Mouse (Mus musculus): ENCODE measurements at regions not wholly inside any gene's neighbourhood (a gene's known extent, or its start where the extent isn't known, plus 50 kb on each side); places are given as distances from the start of the nearest gene placed in this dataset.

DNA sequence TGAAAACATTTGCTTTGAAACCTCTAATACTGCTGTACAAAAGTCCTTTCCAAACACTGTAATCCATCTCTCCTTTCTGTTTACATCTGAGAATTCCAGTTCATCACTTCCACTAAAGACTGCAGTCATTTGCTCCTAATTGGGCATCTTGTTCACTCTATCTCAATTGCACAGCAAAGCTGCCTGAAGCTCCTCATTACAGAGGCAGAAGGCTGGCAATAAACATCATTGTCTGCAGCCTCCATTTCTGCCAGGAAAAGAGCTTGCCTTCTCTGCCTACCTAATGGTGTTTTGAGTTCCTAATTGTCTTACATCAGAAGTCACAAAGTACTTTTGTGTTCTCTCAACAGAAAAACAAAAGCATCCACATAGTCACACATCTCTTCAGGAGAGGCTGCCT, 207.7 kb downstream of the Kcnj2 start:
- DNase-seq (ENCODE audit: low spot score in 2 of 2): no peak

DNA sequence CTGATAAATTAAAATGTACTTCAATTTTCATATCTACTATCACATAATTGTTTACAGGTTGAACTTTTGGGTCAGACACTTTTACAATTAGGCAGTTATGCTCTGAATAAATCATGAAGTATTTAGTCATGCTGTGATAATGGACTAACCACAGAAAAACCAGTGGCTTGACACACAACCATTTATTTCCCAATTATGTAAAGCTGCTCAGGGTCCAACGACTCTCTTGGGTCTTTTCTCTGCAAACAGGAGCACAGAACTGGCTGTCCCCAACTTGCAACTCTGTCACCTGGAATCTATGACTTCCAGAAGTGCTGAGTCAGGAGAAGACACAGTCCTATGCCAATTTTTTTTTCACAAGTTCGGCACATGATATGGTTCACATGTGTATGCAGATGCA, 214.8 kb downstream of the Kcnj2 start:
- DNase-seq (ENCODE audit: low spot score in 2 of 2): no peak

DNA sequence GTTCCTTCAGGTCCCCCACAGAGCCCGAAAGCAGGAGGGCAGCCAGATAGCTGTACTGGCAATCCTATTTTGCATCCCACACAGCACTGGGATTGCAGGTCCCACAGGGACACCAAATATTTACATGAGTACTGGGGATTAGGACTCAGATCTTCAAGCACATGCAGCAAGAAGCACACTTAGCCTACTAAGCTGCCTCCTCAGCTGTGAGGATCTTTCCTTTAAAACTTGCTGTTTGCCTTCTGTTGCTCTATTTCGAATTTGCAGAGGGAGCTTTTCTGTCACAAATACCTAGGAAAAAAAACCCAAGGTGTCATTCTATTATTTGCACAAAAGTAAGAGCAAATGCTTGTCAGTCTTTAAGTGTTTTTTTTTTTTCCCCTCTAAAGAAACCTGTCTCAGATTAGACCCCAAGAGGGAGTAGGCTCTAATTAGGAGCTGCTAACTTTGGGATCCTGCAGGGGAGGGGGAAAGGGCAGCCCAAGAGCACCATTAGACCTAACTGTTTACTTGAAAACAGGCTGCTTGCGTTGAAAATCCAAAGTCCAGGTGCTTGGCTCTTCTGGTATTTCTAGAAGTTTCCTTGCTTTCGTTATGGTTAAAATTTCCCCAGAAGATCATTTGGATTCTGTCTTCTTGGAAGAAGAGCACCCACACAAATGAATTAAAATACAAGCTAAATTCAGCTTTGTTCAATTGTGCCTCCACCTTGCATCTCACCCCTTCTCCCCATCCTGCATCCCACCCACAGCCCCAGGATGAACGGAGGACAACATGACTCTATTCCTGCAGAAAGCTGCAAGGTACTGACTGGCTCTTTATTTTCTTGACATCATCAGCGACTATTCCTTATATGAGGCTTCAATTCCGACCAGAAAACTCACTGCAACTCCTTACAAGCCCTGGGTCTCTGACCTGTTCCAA, 215.5 kb downstream of the Kcnj2 start:
- no peak for DNase-seq (ENCODE audit: low spot score in 2 of 2)

DNA sequence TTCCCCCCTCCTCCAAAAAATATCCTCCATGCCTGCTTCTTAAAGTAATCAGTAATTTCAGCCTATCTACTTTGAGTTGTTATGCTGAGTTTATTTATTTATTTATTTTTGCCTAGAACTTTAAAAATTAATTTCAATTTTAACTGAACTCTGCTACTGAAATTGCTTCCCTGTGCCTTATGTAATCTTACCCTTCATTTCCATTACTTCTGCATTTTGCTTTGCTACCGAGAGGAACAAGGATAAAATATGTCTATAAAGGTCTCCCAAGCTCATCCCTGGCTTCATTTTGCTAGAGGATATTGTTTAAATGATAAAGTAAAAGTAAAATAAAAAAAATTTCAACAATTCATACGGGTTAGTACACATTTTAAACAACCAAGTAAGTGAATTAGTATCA, 216.3 kb downstream of the Kcnj2 start:
- no peak for DNase-seq (ENCODE audit: low spot score in 2 of 2)

DNA sequence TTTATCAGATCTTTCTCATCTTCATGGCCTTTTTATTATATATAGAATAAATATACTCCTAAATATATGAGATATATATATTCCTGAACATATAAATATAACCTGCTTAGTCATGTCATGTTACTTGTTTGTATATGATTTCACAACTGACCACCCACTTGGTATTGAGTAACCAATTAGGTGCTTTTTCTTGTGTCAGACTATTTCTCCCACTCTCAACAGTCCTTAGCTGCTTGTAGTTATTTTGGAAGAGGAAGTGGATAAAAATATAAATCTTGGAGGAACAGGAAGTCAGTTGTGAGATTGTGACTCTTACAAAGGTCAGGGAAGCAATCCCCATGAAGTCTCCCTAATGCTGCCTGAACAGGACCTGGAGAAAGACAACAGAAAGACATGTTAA, 224.6 kb downstream of the Kcnj2 start:
- DNase-seq (ENCODE audit: low spot score in 2 of 2): no peak

DNA sequence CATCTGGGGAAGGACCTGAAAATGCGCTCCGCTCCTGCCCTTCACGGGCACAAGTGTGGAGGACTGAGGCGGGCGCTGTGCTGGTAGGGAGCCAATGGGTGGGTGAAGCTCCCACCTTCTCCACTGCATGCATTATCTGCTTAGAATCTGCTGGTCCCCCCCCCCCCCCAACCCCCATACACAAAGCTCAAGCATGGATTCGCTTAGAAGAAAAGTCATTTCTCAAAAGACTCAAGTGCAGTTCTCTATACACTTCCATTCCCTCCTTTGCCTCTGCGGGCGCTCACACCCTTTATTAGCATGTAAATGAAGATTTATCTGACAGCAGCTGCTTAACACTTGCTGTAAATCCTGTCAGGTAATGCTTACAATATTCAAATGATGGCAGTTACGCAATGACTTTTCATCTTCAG, 230.4 kb downstream of the Kcnj2 start:
- DNase-seq (ENCODE audit: low spot score in 2 of 2): no peak

DNA sequence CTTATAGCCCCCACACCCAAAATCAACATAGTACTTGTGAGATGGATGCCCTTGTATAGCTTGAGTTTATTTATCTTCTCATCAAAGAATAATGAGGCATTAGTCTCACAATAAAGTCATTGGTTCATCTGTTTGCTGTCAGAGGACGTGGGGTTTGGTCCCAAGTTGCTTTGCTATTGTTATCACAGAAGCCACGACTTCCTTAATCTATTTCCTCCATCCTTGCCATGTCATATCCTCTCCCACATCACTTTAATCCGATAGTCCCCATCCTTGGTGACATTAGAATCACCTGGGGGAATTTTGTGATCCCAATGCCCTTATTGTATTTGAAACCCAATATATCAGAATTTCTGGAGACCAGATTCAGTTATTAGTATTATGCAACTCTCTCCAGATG, 246.8 kb downstream of the Kcnj2 start:
- DNase-seq (ENCODE audit: low spot score in 2 of 2): no peak

DNA sequence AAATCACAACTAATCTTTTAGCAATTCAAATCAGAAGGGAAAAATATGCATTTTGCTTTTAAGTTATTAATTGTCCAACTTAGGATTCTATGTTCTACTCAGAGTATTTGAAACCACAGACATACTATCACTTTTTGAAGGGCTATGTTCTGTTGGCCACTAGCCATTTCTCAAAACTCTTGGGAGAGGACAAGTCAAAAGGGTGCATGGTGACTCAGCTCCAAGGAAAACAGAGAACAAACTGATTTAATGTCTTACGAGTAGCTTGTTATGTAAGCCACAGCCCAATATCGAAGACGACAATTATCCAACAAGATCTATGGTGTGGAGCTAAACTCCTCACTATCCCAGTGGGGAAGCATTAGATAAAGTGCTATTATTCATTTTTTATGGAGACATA, 247.6 kb downstream of the Kcnj2 start:
- DNase-seq (ENCODE audit: low spot score in 2 of 2): no peak

DNA sequence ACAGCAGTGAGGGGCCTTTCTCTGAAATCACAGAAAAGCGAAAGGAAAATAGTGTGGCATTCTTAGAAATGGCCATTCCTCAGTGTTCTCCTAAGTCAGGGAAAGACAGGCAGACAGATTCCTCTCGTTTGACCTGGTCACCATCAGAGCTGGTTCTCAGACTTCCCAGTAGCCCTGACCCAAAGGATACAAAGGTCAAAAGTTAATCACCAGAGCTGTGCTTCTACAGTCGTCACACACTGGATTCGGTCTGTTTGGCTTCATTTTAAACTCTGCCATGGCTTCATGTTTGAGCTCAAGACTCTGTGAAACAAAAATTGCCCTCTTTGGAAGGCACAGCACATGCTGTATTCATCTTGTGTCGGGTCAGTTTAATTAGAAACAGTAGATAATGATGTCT, 255.6 kb downstream of the Kcnj2 start:
- DNase-seq (ENCODE audit: low spot score in 2 of 2): no peak

DNA sequence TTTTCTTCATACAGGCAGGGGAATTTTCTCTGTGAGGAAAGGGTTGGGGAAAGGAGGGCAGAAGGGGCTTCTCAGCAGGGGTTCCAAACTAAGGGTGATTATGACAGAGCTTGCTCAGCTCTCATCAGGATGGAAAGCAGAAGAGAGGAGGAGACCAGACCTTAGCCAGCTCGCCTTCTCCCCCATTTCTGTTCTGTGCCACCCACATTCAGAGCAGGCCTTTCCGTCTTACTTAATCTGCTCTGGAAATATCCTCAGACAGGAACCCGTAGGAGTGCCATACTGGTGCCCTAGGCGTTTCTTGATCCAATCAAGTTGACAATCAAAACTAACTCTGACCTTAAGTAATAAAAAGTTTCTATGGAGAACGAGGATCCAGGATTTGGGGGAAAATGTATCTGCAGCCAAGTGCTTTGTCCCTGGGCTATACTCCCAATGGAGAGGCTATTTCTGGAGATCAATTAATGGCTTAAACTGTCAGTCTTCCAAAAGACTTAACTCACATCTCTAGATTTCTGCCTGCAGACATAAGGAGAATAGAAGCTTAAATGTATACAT, 258.6 kb downstream of the Kcnj2 start:
- no peak for DNase-seq (ENCODE audit: low spot score in 2 of 2)

DNA sequence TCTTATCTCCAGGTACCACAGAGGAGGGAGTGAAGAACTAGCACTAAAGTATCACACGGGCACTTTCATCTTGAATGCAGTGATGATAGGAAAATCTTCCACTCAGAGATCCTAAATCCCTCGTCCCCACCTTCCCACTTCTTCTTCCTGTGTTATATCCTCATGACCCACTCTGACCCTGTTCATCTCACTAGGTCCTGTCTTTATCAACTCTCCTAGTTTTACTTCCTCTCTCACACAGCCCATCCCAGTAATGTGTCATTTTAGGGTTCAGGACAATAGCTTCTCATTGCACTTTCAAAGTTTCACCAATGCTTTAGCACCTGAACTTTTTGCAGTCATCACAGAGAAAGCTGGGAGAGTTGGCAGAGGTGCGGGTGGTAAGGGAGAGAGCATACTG, 261.0 kb downstream of the Kcnj2 start:
- DNase-seq (ENCODE audit: low spot score in 2 of 2): no peak

DNA sequence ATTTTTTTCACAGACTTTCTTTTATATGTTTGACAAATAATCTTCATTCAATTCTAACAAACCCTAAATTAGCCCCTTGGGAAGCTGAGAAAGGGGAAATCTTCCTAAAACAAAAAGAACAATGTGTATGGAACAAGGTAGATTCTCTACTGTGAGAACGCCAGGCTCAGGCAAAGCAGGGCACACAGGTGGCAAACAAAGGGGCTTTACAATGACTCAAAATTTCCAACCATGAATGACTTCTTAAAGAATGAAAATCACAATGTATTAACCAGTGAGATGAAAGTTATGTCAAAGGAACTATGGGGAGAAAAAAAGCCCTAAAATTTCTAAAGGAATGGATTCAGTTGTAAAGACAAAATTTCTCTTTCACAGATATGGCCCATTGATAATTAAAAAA, 262.3 kb downstream of the Kcnj2 start:
- no peak for DNase-seq (ENCODE audit: low spot score in 2 of 2)

DNA sequence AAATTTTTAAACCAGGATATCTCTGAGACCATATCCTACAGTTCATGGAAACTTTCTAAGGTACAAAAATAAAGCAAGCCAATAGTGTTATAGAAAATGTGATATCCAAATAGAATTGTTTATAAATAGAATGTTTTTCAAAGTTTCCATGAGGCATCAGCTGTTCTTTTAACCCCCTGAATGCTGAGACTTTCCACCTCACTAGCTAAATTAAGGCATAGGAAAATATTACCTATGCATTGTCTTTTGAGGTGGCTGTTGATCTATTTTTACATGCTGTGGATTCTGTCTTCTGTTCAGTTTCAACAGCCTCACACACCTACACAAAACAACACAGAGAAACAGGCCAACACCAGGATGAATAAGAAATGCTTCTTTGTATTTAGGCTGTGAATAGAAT, 265.6 kb downstream of the Kcnj2 start:
- DNase-seq (ENCODE audit: low spot score in 2 of 2): no peak

DNA sequence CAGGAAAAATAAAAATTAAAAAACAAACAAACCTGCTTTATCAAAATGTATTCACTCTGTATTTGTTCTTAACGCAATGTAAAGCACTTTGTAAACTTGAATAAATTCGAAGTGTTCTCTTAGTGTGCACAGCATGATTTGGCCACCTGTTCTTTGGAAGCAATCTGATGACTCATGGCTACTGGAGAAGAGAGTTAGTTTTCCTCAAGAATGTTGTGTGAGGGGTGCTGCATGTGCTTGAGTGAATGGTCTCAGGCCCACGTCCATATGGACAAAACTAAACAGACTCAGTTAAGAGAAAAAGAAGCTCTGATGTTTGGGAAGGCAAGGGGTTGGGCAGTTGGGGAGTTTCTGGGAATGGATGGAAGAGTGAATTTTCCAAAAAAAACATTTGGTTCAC, 267.1 kb downstream of the Kcnj2 start:
- no peak for DNase-seq (ENCODE audit: low spot score in 2 of 2)

DNA sequence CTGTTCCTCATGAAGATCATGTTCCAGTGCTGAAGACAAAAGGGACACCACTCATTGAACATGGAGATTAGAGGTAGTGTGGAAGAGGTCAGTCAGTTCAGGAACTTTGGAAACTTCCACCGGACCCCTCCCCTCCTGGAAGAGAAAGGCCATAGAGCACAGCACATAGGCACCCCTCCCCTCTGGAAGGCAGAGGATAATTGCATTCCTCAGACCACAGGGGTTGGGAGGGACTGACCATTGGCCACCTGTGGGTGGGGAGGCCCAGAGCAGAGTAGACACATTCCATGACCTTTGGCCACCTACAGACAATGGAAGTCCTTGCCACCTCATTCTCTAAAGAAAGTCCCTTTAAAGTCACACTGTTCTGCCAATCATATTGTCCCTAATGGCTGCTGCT, 281.6 kb downstream of the Kcnj2 start:
- DNase-seq (ENCODE audit: low spot score in 2 of 2): no peak

DNA sequence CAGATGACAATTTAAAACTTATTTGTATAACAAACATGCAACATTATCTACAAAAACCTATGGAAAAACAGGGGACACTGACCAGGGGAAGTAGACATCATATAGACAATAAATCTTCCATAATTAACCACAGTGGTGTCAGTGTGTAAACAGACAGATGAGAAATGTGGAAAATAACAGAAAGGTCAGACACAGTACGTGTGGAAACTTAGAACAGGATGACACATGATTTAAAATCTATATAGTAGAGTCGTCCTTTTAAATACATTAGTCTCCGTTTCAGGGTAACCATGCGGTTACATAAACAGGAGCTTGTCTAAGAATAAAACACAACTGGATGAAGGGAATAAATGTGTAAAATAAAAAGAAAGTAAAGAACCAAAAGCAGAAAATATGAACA, 284.1 kb downstream of the Kcnj2 start:
- DNase-seq (ENCODE audit: low spot score in 2 of 2): no peak

DNA sequence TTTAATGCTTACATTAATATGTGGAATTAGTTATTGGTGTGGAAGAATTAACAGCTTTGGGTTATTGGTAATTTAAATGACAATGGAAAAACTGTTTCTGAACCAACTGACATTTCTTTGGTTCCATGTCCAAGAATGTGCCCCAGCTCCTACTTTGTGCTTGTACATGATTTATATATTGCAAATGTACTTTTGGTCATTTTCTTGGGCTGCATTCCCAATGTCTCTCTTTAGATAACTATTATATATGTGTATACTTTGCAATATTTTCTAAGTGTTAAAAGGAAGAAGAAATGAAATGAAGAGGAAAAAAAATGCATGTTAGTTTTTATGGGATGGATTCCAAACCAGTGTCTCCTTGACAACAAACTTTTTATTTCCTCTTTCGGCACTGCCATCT, 297.4 kb downstream of the Kcnj2 start:
- DNase-seq (ENCODE audit: low spot score in 2 of 2): no peak

DNA sequence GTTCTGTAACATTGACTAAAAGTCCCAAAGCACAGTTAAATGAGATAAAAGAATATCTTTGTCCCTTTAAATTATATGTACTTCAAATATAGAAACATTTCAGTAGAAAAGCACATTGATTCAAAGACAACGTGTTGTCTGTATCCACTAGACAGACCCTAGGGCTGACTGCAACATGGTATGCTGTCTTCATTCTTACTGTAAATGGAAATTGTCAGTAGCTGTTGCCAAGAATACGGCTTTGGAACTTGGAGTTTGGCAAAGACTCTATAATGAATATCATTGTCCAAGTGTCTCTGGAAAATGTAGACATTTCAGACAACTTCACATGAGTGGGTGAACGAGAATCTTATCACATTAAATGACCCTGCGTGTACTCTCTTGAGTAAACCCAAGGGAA, 311.2 kb downstream of the Kcnj2 start:
- DNase-seq (ENCODE audit: low spot score in 2 of 2): no peak

DNA sequence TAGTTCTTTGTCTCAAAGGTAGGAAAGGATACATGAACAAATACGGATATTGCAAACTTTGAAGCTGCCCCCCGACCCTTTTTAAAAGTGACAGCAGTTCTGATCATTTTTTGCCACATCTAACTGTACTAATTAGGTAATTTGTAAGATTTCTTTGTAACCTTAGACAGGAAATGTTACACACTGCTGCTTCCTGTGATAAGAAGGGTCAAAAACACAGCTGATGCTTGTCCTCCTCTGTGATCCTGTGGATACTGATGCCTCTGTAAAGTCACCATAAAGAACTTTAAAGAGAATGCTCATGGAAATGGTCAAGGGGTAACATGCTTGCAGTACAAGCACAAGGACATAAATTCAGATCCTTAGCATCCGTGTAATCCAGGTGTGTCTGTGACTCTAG, 313.9 kb downstream of the Kcnj2 start:
- no peak for DNase-seq (ENCODE audit: low spot score in 2 of 2)

DNA sequence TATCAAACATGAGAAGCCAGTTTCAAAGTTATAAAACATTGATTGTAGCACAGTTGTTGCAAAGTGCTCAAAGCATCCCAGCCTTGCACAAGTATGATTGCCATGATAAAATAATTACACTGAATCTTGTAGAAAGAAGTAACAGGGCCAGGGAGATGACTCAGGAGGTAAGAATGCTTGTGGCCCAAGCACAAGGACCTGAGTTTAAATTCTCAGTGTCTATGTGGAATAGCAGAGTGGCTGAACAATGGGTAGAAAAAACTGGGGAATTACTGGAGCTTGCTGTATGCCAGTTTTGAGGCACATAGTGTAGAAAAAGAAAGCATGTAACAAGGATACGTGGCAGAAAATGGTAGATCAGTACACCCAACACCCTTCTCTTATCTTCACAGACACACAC, 332.7 kb downstream of the Kcnj2 start:
- no peak for DNase-seq (ENCODE audit: low spot score in 2 of 2)

DNA sequence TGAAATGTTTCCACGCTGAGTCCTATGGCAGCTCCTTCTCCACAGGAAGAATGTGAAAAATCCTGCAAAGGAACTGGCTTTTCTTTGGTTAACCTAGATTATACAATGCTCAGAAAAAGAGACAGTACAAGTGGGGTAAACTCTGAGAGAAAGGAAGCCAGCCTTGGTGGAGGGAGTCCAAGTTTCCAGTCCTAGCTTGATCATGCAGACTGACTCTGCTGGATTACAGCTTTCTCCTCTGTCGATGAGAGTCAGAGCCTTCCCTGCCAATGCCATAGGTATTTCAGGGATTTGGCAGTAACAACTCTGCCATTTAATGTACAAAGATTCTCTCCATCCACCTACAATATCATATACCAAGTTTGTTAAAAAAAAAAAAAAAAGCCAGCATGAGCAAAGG, 343.3 kb downstream of the Kcnj2 start:
- DNase-seq (ENCODE audit: low spot score in 2 of 2): no peak

DNA sequence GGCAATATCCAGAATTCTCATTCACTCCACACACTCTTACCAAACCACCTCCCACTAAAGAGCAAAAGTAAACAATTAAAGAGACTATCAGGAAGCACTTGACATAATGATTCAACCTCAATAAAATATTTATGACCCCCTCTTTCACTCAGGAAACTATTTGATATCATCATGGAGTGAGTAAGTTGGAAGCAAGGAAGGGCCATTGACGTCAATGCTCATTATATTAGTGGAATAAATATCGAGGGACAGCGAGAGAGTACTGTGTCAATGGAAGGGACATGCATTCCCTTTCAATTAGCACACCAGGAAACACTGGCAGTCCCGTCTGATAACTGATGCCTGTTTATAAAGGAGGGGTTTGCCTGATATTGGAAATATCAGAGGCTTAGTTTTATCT, 358.9 kb downstream of the Kcnj2 start:
- DNase-seq (ENCODE audit: low spot score in 2 of 2): no peak

DNA sequence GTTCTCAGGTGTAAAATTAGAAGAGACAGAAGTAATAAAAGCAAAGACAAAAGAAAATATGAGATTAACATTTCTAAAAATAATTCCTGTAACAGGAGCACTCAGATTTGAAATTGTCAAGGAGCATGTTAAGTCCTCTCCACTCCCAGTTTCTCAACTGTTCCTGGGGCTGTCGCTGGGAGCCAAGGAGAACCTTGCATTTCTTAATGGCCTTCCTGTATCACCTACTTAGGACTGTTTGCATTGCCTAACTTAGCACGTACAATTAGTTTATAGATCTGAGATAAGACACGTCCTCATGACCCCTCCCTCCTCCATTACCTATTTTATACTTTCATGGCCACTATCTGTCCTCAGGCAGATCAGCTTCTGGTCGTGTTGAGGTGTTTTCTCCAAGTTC, 360.8 kb downstream of the Kcnj2 start:
- no peak for DNase-seq (ENCODE audit: low spot score in 2 of 2)

DNA sequence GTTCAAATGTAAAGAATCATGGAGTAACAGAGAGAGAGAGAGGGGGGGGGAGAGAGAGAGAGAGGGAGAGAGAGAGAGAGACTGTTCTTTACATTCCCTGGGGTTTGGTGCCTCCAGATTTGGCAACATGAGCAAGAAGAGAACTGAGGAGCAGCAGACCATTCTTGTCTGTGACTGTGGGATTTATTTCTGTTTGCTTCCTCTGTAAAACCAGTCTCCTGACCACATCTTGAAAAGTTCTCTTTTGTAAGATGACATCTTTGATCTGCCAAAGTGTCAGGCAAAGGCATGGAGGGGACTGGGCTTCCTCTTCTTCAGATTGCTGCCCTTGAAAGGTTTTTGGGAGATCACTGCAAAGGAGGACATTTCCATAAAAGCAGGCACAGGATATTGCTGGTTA, 376.3 kb downstream of the Kcnj2 start:
- no peak for DNase-seq (ENCODE audit: low spot score in 2 of 2)
